Mouse (Mus musculus): ENCODE measurements at regions not wholly inside any gene's neighbourhood (a gene's known extent, or its start where the extent isn't known, plus 50 kb on each side); places are given as distances from the start of the nearest gene placed in this dataset.

- no peak for DNase-seq (ENCODE audit: low spot score)
Observed at GRCm38 (mm10) chr12:26778796-26779195, 309.8 kb downstream of the Cmpk2 start.

GRCm38 (mm10) chr12:26776986-26777385, 308.0 kb downstream of the Cmpk2 start:
- no peak for DNase-seq (ENCODE audit: low spot score)

GRCm38 (mm10) chr12:26774016-26774415, 305.0 kb downstream of the Cmpk2 start:
- no peak for DNase-seq (ENCODE audit: low spot score)

GRCm38 (mm10) chr12:26770753-26771583, 302.0 kb downstream of the Cmpk2 start:
- DNase-seq (ENCODE audit: low spot score) = no peak

- no peak for DNase-seq (ENCODE audit: low spot score)
Observed at GRCm38 (mm10) chr12:26767551-26767950, 298.5 kb downstream of the Cmpk2 start.

GRCm38 (mm10) chr12:26758657-26759325, 289.8 kb downstream of the Cmpk2 start:
- no peak for DNase-seq (ENCODE audit: low spot score)

- no peak for DNase-seq (ENCODE audit: low spot score)
Observed at GRCm38 (mm10) chr12:26756284-26756683, 287.3 kb downstream of the Cmpk2 start.

- no peak for DNase-seq (ENCODE audit: low spot score)
Observed at GRCm38 (mm10) chr12:26754611-26755010, 285.6 kb downstream of the Cmpk2 start.

- DNase-seq (ENCODE audit: low spot score) = no peak
Observed at GRCm38 (mm10) chr12:26734558-26734897, 265.5 kb downstream of the Cmpk2 start.

GRCm38 (mm10) chr12:26733822-26734557, 265.0 kb downstream of the Cmpk2 start:
- no peak for DNase-seq (ENCODE audit: low spot score)

GRCm38 (mm10) chr12:26723399-26723798, 254.4 kb downstream of the Cmpk2 start:
- no peak for DNase-seq (ENCODE audit: low spot score)

GRCm38 (mm10) chr12:26698838-26699237, 229.8 kb downstream of the Cmpk2 start:
- no peak for DNase-seq (ENCODE audit: low spot score)

- no peak for DNase-seq (ENCODE audit: low spot score)
Observed at GRCm38 (mm10) chr12:26688048-26688447, 219.0 kb downstream of the Cmpk2 start.

- DNase-seq (ENCODE audit: low spot score) = no peak
Observed at GRCm38 (mm10) chr12:26680568-26680947, 211.6 kb downstream of the Cmpk2 start.

GRCm38 (mm10) chr12:26679887-26680567, 211.0 kb downstream of the Cmpk2 start:
- DNase-seq (ENCODE audit: low spot score) = no peak

GRCm38 (mm10) chr12:26665466-26665865, 196.5 kb downstream of the Cmpk2 start:
- no peak for DNase-seq (ENCODE audit: low spot score)

- no peak for DNase-seq (ENCODE audit: low spot score)
Observed at GRCm38 (mm10) chr12:26654251-26654650, 185.2 kb downstream of the Cmpk2 start.

- DNase-seq (ENCODE audit: low spot score) = no peak
Observed at GRCm38 (mm10) chr12:26653781-26654180, 184.8 kb downstream of the Cmpk2 start.

- DNase-seq (ENCODE audit: low spot score) = no peak
Observed at GRCm38 (mm10) chr12:26646141-26646540, 177.1 kb downstream of the Cmpk2 start.

GRCm38 (mm10) chr12:26635665-26636241, 166.7 kb downstream of the Cmpk2 start:
- no peak for DNase-seq (ENCODE audit: low spot score)

GRCm38 (mm10) chr12:26635253-26635652, 166.2 kb downstream of the Cmpk2 start:
- no peak for DNase-seq (ENCODE audit: low spot score)

GRCm38 (mm10) chr12:26631795-26632122, 162.8 kb downstream of the Cmpk2 start:
- no peak for DNase-seq (ENCODE audit: low spot score)
